Mouse (Mus musculus): ENCODE measurements around the gene Grn.

DNA sequence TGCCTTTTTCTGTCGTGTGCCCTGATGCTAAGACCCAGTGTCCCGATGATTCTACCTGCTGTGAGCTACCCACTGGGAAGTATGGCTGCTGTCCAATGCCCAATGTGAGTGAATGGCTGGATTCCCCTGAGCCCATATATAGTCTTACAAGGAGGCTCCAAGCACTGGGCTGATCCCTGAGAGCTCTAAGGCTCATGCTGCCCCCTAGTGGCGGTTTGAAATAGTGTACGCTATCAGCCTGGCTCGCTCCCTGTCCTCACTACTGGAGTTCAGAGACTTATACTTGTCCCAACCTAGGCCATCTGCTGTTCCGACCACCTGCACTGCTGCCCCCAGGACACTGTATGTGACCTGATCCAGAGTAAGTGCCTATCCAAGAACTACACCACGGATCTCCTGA lies 4.3 kb downstream of the Grn start:
- TF ChIP-seq POLR2A (IDR thresholded peaks at IDR 0.05; ENCODE audit: insufficient read length, low read depth): no peak
- TF ChIP-seq MYOG (IDR thresholded peaks at IDR 0.05; ENCODE audit: control insufficient read depth in 1 of 3, insufficient read depth in 1 of 3, insufficient read length in 2 of 3, low read depth in 2 of 3): no peak
- no peak for TF ChIP-seq CEBPB (IDR thresholded peaks at IDR 0.05; ENCODE audit: insufficient read depth, poor library complexity, severe bottlenecking)
- no peak for TF ChIP-seq MAX (IDR thresholded peaks at IDR 0.05; ENCODE audit: low read depth)
- no peak for TF ChIP-seq USF1 (IDR thresholded peaks at IDR 0.05; ENCODE audit: low read depth)
